Mouse (Mus musculus): ENCODE measurements around the gene Prrt2. TPM values are rescaled to one million over a fixed set of nuclear protein-coding genes. Genes with fewer than 3 reads are reported as not detected.
A peak's percentile ranks its signal among the peaks of the same experiment; 100 is the strongest.

The Prrt2 gene
- total RNA-seq, 2 experiments from 2014 or later: 1.9 to 2.9 TPM

DNA sequence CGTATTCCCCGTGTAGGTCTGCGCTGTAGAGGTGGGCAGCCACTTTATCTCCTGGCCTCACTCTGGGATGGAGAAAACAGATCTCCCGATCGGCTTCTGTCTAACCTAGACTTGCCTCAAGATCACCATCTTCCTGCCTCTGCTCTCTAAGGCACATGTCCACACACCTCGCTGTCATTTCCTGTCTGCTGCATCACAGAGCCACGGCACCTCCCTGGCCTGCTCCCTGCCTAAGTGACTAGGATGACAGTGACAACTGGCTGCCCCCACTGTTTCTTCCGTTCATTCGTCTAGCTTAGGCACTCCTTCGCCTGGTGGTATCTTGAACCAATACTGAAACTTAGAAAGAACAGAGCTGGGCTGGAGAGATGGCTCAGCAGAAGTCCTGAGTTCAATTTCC lies 21.4 kb downstream of the Prrt2 start:
- DNase-seq: no peak

DNA sequence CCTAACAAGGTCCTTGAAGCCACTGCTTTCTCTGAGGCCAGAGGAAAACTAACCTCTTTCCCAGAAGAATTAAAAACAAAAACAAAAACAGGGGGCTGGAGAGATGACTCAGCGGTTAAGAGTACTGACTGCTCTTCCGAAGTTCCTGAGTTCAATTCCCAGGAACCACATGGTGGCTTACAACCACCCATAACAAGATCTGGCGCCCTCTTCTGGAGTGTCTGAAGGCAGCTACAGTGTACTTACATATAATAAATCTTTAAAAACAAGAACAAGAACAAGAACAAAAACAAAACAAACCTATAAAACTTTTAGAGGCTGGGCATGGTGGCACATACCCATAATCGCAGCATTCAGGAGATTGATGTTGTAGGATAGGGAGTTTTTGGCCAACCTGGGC lies 24.6 kb downstream of the Prrt2 start:
- DNase-seq: peak in 1 of 2 experiments; percentile 40

DNA sequence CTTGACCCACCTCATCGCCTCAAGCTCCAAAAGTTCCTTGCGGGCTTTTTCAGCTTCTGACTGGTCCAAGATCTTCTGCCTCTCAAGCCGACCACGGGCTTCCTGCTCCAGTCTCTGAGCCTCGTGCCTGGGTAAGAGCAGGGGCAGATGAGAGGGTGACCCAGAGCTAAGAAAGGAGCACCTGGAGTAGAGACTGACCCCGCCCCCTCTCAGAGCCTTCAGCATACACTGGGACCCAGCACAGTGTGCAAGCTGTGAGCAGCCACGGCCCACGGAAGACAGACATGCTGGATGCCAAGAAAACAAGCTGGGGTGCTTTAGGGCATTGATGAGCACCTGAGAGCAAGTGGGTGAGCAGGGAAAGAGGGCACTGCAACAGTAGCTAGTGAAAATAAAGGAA lies 32.2 kb downstream of the Prrt2 start:
- no peak for DNase-seq

DNA sequence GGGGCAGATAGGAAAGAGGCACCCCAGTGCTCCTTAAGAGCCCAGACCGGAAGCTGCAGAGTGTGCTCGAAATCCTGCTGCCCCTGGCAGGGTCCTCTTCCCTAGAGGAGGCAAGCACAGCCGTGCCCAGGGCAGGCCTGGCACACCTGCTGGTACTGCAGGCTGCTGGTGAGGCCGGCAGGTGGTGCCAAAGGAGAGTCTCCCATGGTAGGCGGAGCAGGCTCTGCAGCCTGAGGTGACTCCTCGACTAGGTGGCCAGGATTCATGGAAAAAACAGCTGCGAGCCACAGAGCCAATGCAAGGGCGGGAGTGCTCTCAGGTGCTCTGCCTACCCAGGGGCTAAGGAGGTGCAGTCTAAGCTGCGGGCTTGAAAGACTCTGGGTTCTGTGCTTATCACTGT lies 34.7 kb downstream of the Prrt2 start:
- DNase-seq: peak; percentile 33 to 56

DNA sequence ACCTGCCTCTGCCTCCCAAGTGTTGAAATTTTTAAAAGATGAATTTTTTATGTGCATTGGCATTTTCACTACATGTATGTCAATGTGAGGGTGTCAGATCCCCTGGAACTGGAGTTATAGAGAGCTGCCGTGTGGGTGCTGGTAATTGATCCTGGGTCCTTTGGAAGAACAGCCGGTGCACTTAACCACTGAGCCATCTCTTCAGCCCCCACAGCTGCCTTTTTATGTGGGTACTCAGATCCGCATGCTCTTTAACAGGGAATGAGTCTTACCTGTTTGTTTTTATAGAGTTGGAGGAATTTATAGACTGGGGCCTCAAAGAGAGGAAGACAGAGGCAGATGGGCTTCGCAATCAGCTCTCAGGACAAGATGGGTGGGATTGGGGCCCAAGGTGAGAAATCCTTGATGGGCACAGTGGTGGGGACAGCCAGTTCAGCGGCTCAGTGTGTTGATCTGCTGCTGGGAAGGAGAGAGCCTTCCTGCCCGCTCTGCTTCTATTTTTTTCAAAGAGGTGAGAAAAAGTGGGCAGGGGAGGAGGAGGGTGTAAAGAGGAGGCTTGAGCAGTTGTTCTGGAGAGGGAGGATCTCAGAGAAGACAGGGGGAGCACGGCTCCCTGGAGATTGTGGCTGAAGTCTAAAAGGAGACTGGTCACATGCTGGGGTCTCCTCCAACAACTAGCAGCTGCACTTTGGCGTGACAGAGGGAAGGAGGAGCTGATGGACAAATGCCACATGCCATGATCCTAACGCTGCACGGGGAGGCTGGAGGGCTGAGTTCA lies 36.2 kb downstream of the Prrt2 start:
- no peak for DNase-seq

DNA sequence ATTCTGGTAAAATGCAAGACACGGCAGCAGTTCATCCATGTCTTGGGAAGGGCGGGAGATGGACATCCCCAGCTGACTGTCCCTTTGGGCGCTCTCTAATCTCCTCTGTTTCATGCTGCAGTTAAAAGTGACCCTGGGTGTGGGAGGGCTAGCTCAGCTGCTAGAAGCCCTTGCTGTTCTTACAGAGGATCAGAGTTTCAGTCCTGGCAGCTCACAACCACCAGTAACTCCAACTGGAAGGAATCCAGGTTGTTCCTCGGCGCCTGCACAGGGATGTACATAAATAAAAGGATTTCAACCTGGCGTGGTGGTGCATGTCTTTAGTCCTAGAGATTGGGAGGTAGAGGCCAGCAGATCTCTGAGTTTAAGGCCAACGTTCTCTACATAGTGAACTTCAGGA lies 37.9 kb downstream of the Prrt2 start:
- DNase-seq: no peak

DNA sequence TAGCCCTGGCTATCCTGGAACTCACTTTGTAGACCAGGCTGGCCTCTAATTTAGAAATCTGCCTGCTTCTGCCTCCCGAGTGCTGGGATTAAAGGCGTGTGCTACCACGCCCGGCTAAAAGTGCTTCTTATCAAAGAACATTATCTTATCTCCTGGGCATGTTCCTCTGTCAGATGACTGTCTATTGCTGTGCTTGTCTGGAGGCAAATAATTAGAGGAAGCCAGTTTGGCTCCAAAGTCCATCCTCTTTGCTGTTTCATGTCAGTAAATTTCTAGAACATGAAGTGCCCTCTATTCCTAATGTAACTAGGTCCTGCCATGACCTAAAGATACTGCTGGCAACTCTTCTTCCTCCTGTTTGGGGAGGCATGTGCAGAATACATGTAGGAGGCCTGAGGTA lies 39.0 kb downstream of the Prrt2 start:
- DNase-seq: no peak

DNA sequence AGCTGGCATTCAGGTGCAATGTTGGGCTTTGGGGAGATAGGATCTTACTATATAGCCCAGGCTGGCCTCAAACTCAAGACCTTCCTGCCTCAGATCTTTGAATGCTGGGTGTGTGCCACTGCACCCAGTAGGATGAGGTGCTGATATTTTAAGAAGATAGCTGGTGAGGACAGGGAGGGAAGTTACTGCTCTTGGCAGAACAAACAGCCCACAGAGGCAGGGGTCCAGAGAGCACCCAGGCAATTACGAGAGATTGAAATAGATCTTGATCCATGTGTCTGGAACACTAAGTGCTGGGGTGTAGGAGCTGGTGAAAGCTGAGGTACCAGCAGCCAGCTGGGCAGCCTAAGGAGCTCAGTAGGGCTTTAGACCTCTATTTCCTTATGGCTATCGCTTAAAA lies 39.4 kb downstream of the Prrt2 start:
- DNase-seq: no peak

DNA sequence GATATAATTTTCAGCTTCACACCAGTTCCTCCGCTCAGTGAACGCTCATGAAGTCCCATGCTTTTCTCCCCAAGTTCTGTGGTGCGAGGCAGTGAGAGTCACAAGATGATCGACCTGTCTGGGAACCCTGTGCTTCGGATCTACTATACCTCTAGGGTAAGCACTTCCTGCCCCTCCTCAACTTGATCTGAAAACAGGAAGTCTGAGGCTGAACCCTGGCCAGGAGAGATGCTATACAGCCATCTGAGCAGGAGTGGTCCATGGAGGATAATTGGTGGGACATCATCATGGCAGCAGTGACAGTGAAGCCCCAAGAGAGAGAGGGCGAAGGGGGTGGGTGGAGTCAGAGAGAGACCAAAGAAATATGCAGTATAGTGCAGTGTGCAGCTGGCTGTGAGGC lies 42.2 kb downstream of the Prrt2 start:
- DNase-seq: no peak

DNA sequence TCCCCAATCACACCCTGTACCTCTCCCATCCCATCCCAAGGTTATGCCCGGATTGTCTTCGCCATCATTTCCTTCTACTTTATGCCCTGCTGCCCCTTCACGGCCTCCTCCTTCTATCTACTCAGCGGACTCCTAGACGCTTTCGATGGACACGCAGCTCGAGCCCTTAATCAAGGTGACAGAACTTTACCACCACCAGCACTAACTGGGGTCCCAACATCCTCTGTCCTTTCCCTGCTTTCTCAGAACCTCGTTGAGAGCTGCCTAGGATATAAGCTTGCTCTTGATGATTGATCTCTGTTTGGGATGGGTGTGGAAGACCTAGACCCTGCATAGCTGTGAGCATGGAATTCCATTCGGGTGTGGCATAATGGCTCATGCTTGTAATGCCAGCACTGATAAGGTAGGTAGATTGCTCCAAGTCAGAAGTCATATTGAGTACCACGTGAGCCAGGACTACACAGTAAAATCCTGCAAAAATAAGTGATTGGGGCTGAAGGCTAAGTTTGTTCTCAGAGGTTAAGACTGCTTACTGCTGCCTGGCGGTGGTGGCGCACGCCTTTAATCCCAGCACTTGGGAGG lies 44.0 kb downstream of the Prrt2 start:
- DNase-seq: peak in 1 of 2 experiments; percentile 13

DNA sequence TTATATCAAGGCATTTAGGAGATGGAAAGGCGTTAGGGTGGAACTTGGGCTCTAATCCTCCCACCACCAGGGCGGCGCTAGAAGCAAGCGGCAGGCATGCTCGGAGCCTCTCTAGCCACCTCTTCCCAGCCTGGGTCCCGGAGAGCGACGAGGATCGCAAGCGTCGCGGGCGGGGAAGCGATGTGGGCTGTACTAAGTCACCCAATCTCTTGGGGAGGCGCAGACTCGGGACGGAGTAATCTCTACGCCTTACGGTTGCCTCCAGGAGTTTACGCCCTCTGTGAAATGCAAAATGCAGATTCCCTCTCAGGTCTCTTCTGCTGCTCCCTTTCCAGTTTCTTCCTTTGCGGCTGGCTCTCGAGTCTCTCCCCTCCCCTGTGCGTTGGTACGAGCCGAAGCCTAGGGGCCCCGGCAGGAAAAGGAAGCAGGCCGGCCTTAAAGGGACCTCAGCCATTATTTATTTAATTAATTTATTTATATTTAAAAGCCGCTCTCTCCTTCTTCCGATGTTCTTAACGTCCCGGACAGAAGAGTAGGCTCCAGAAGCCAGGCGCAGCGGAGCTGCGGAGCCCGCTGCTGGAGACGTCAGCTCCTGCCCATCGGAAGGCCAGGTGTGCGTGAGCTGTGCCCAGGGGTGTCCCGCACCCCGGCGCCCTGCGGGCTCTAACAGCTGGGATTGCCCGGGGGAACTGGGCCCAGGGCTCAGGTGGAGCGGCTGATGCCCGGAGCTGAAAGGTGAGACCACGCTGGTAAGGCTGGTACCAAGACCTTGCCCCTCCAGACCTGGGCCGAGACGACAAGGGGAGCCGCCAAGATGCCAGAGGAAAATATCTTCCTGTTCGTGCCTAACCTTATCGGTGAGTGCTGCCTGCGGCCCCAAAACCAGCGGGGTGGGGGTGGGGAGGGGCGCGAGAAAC lies 44.8 kb downstream of the Prrt2 start, which contains the start of gene Cdiptos:
Gene Cdiptos (minus strand): TSS at position 149 of the 917 bp plus-strand sequence.
- peak; percentile 96 to 98 for DNase-seq

DNA sequence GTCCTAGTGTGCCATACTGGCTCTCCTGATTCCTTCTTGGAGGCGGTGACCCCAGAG lies 45.3 kb downstream of the Prrt2 start, which contains the start of gene Cdipt:
Gene Cdipt (plus strand): TSS at position 22 of the 57 bp plus-strand sequence.
- DNase-seq: no peak

DNA sequence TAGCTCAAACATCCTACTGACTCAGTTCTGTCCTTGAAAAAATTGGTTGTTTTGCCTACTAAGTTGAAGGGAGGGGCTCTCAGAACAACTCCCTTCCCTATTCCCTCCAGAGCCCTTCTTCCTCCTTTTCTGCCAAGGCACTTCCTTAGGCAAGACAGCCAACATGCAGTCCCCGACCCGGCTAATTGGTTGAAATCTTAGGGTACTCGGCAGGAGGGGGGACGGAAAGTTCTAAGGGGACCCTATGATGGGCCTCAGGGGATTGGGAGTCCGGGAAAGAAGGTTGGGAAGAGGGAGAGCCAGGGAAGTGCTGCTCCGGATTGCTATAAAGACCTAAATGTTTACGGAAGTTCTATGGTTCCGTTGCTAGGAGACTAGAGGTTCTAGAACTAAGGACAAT lies 45.5 kb downstream of the Prrt2 start:
- peak; percentile 15 to 25 for DNase-seq

Small RNA genes lying within 50 kb of the gene (microRNA-seq; reads per million reads assigned to microRNA genes)
- gene Gm44343: not detected

Other genes starting within 250 kb of the Prrt2 start
- 100 to 1,000 TPM in 1 of 2 experiments, 10 to 100 TPM in 1; 88.9 to 157 TPM for gene Ypel3, start 244.3 kb downstream of the Prrt2 start, total RNA-seq (2021)
- under 1 TPM; 0.46 to 0.70 TPM for gene Tbx6, start 239.7 kb downstream of the Prrt2 start, total RNA-seq (2021)
- 10 to 100 TPM; 81.0 to 86.5 TPM for gene Ppp4c, start 228.7 kb downstream of the Prrt2 start, total RNA-seq (2021)
- gene Fam57b, start 223.5 kb downstream of the Prrt2 start, total RNA-seq (2021): 10 to 100 TPM; 15.3 to 21.2 TPM
- gene 4930451I11Rik, start 189.6 kb downstream of the Prrt2 start, total RNA-seq (2021): not detected
- gene Doc2a, start 173.8 kb downstream of the Prrt2 start, total RNA-seq (2021): under 1 TPM; 0.43 to 0.50 TPM
- gene Hirip3, start 159.2 kb downstream of the Prrt2 start, total RNA-seq (2021): 10 to 100 TPM; 14.5 to 16.0 TPM
- 10 to 100 TPM; 39.7 to 45.0 TPM for gene Ino80e, start 158.8 kb downstream of the Prrt2 start, total RNA-seq (2021)
- gene Taok2, start 136.5 kb downstream of the Prrt2 start, total RNA-seq (2021): 10 to 100 TPM; 54.9 to 81.3 TPM
- gene Tmem219, start 98.3 kb downstream of the Prrt2 start, total RNA-seq (2021): 10 to 100 TPM; 27.3 to 32.4 TPM
- 10 to 100 TPM; 23.7 to 31.9 TPM for gene Kctd13, start 92.3 kb downstream of the Prrt2 start, total RNA-seq (2021)
- 1 to 10 TPM; 1.6 to 2.4 TPM for gene Asphd1, start 71.6 kb downstream of the Prrt2 start, total RNA-seq (2021)
- gene Sez6l2, start 70.6 kb downstream of the Prrt2 start, total RNA-seq (2021): 100 to 1,000 TPM in 1 of 2 experiments, 10 to 100 TPM in 1; 47.1 to 108 TPM
- gene Cdipt, start 45.3 kb downstream of the Prrt2 start, total RNA-seq (2021): 10 to 100 TPM; 85.1 to 93.1 TPM
- under 1 TPM; 0.60 to 0.69 TPM for gene Cdiptos, start 45.1 kb downstream of the Prrt2 start, total RNA-seq (2021)
- gene Mvp, start 6.6 kb downstream of the Prrt2 start, total RNA-seq (2021): 100 to 1,000 TPM; 102 to 129 TPM
- gene Pagr1b, start 4.7 kb downstream of the Prrt2 start, total RNA-seq (2021): 1 to 10 TPM in 1 of 2 experiments, not detected in 1; 3.0 TPM
- gene Pagr1a, start 3.9 kb downstream of the Prrt2 start, total RNA-seq (2021): 10 to 100 TPM in 1 of 2 experiments, 1 to 10 TPM in 1; 4.4 to 15.1 TPM
- 10 to 100 TPM; 28.9 to 29.6 TPM for gene Gm42742, start 114 bp downstream of the Prrt2 start, total RNA-seq (2021)
- 100 to 1,000 TPM; 120 to 126 TPM for gene Maz, start 5.8 kb upstream of the Prrt2 start, total RNA-seq (2021)
- gene Kif22, start 21.3 kb upstream of the Prrt2 start, total RNA-seq (2021): 1 to 10 TPM; 5.7 to 6.8 TPM
- not detected for gene Zg16, start 66.1 kb upstream of the Prrt2 start, total RNA-seq (2021)
- 1 to 10 TPM in 1 of 2 experiments, under 1 TPM in 1; 0.89 to 1.1 TPM for gene AI467606, start 70.1 kb upstream of the Prrt2 start, total RNA-seq (2021)
- under 1 TPM; 0.26 to 0.40 TPM for gene Qprt, start 101.0 kb upstream of the Prrt2 start, total RNA-seq (2021)
- 1 to 10 TPM in 1 of 2 experiments, under 1 TPM in 1; 0.70 to 1.3 TPM for gene Spn, start 116.6 kb upstream of the Prrt2 start, total RNA-seq (2021)
- gene Cd2bp2, start 174.8 kb upstream of the Prrt2 start, total RNA-seq (2021): 10 to 100 TPM; 59.3 to 61.0 TPM
- 10 to 100 TPM; 40.7 to 48.4 TPM for gene Tbc1d10b, start 187.3 kb upstream of the Prrt2 start, total RNA-seq (2021)
- 1 to 10 TPM; 1.9 to 2.7 TPM for gene Mylpf, start 187.7 kb upstream of the Prrt2 start, total RNA-seq (2021)
- gene Zfp553, start 211.8 kb upstream of the Prrt2 start, total RNA-seq (2021): 10 to 100 TPM; 10.1 to 11.9 TPM
- gene Sept1, start 211.9 kb upstream of the Prrt2 start, total RNA-seq (2021): 1 to 10 TPM; 5.6 to 7.9 TPM
- gene Zfp771, start 223.1 kb upstream of the Prrt2 start, total RNA-seq (2021): 10 to 100 TPM; 28.0 to 34.2 TPM
- 10 to 100 TPM; 27.8 to 49.1 TPM for gene Dctpp1, start 239.5 kb upstream of the Prrt2 start, total RNA-seq (2021)